Mouse (Mus musculus): Measurements from ENCODE around the gene Nudt17. TPM values are rescaled to one million over a fixed set of nuclear protein-coding genes. Genes with fewer than 3 reads are reported as not detected.

The Nudt17 gene
- polyA plus RNA-seq, 1 experiment from 2014 or later = 12.0 TPM

DNA sequence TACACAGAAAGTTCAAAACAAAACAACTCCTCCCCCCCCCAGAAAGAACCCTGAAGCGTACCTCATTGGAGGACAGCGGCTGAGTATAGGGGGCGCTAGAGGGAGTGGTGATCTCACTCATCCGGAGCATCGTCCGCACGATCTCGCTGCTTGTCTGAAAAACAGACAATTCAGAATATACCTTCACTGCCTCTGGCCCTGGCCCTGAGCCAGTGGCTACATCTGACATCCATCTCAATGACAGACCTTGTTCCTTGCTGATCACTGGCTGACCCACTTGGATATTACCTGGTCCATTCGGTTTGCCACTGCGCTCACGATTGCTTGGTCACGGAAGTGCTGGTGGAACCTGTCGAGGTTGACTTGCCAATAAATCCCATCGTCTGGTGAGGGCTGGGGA is 10.8 kb upstream of the Nudt17 start:
- H3K4me3 ChIP-seq (ENCODE audit: low read depth, low read length) = no peak overlapping the region
- H3K9me3 ChIP-seq (replicated peaks; ENCODE audit: control insufficient read depth, low read length) = no peaks in the 10 kb centered on the region
- H3K9ac ChIP-seq (replicated peaks; ENCODE audit: low read length) = no peak overlapping the region
- no peak overlapping the region for H3K27ac ChIP-seq (replicated peaks; ENCODE audit: low read depth, low read length)
- H3K36me3 ChIP-seq (replicated peaks; ENCODE audit: control insufficient read depth, insufficient read depth, low read depth, low read length) = peaks cover 4% of the 10 kb centered on the region
- no peak for ATAC-seq (replicated peaks; ENCODE audit: insufficient number of reproducible peaks, low FRiP score, low TSS enrichment, low read depth)
- 38% methylated on average over 14 of the region's 14 CpGs for WGBS
- H3K4me2 ChIP-seq (ENCODE audit: low read depth, low read length) = no peak overlapping the region; the same call in 1 of the 2 replicates
- peak; percentile 64 for DNase-seq (ENCODE audit: low spot score)
- H3K27me3 ChIP-seq (ENCODE audit: control insufficient read depth, insufficient read depth, low read length) = no peaks in the 10 kb centered on the region
- no peaks in the 10 kb centered on the region for H3K4me1 ChIP-seq (ENCODE audit: control insufficient read depth, insufficient read depth, low read length)

DNA sequence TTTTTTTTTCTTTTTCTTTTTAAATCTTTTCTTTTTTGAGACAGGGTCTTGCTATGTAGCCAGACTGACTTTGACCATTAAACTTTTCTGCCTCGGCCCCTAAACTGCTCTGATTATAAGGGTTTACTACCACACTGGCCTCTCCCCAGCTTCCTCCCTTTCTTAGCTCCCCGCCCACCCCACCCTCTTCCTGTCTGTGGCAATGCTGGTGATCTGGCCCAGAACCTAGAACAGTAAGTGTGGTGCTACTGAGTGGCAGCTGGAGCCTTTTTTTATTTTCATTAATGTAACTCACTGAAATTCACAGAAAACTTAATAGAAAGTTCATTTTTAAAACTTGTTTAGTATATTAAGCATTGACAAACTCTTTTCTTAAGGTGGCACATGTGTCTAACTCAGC is 7.5 kb upstream of the Nudt17 start:
- H3K27me3 ChIP-seq (ENCODE audit: control insufficient read depth, insufficient read depth, low read length) = no peaks in the 10 kb centered on the region
- H3K9ac ChIP-seq (replicated peaks; ENCODE audit: low read length) = no peak overlapping the region
- 87% methylated on average over 2 of the region's 2 CpGs for WGBS
- no peaks in the 10 kb centered on the region for H3K9me3 ChIP-seq (replicated peaks; ENCODE audit: control insufficient read depth, low read length)
- H3K4me2 ChIP-seq (ENCODE audit: low read depth, low read length) = no peak overlapping the region
- peaks cover under 1% of the 10 kb centered on the region for H3K36me3 ChIP-seq (replicated peaks; ENCODE audit: control insufficient read depth, insufficient read depth, low read depth, low read length)
- H3K27ac ChIP-seq (replicated peaks; ENCODE audit: low read depth, low read length) = no peak overlapping the region
- H3K4me3 ChIP-seq (ENCODE audit: low read depth, low read length) = no peak overlapping the region
- no peaks in the 10 kb centered on the region for H3K4me1 ChIP-seq (ENCODE audit: control insufficient read depth, insufficient read depth, low read length)
- ATAC-seq (replicated peaks; ENCODE audit: insufficient number of reproducible peaks, low FRiP score, low TSS enrichment, low read depth) (no peak), DNase-seq (ENCODE audit: low spot score) (no peak)

DNA sequence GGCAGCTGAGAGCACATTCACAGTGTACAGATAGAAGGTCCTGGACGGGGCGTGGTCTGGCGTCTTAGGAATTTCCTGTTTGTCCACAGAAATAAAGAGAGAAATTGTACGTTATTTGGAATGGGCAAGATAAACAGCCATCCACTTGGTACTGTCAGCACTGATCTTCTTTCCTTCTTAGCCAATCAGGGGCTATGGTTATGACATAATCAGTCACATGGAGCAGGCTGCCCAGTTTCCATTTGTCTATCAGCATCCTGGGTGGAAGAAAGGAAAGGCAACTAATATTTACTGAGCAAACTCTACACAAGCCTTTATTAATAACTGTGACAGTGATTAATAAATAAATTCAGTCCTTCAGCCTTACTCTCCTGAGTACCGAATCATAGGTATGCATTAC is 5.9 kb upstream of the Nudt17 start:
- no peaks in the 10 kb centered on the region for H3K27me3 ChIP-seq (ENCODE audit: control insufficient read depth, insufficient read depth, low read length)
- WGBS = 87% methylated on average over 5 of the region's 5 CpGs
- H3K9ac ChIP-seq (replicated peaks; ENCODE audit: low read length) = no peak overlapping the region

DNA sequence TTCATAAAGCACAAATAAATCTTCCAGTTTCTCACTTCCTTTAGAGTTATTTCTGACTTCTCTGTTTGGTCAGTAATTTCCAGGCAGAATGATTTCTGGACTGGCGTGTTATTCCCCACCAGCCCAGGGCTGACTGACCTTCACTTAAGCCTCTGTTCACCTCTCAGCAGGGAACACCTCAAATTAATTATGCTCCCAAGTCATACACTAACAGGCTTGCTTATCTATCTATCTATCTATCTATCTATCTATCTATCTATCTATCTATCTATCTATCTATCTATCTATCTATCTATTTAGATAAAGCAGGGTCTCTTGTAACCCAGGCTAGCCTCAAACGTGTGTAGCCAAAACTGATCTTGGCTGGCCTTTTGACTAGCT is 312 bp upstream of the Nudt17 start:
- 0 out of 2 replicates have a peak, but pooled peaks have one; percentile 8 for ATAC-seq (replicated peaks; ENCODE audit: insufficient number of reproducible peaks, low FRiP score, low TSS enrichment, low read depth)
- WGBS = 54% methylated on average over 2 of the region's 2 CpGs
- no peak overlapping the region; the same call in 1 of the 2 replicates for H3K4me2 ChIP-seq (ENCODE audit: low read depth, low read length)

More for the DNA sequence above, 5.9 kb upstream of the Nudt17 start:
- H3K27ac ChIP-seq (replicated peaks; ENCODE audit: low read depth, low read length) = no peak overlapping the region
- no peaks in the 10 kb centered on the region for H3K9me3 ChIP-seq (replicated peaks; ENCODE audit: control insufficient read depth, low read length)
- H3K4me3 ChIP-seq (ENCODE audit: low read depth, low read length) = no peak overlapping the region
- DNase-seq (ENCODE audit: low spot score) (no peak), ATAC-seq (replicated peaks; ENCODE audit: insufficient number of reproducible peaks, low FRiP score, low TSS enrichment, low read depth) (no peak)
- H3K4me2 ChIP-seq (ENCODE audit: low read depth, low read length) = no peak overlapping the region
- H3K36me3 ChIP-seq (replicated peaks; ENCODE audit: control insufficient read depth, insufficient read depth, low read depth, low read length) = peaks cover 2% of the 10 kb centered on the region
- H3K4me1 ChIP-seq (ENCODE audit: control insufficient read depth, insufficient read depth, low read length) = no peaks in the 10 kb centered on the region

DNA sequence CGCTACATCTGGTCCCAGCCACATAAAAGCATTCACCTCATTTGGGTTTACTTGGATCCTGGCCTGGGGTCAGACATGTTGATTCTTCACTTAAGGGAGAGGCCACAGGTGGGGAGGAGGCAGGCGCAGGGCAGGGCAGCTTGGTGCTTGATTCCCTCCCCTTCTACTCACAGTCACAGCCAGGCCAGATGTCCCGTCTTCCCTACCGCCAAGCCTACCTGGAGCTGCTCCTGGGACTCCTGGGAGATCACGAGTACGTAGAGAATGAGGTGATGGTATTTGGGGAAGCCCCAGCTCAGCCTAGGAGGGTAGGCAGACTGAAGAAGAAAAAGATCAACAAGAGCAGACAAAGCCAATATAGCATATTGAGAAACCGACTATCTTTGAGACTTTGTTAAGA is 1.4 kb downstream of the Nudt17 start:
- no peak overlapping the region for H3K4me3 ChIP-seq (ENCODE audit: low read depth, low read length)
- no peaks in the 10 kb centered on the region for H3K9me3 ChIP-seq (replicated peaks; ENCODE audit: control insufficient read depth, low read length)
- no peaks in the 10 kb centered on the region; the same call in 1 of the 2 replicates for H3K27me3 ChIP-seq (ENCODE audit: control insufficient read depth, insufficient read depth, low read length)
- WGBS = 81% methylated on average over 7 of the region's 7 CpGs
- ATAC-seq (replicated peaks; ENCODE audit: insufficient number of reproducible peaks, low FRiP score, low TSS enrichment, low read depth) = no peak
- no peak overlapping the region for H3K4me2 ChIP-seq (ENCODE audit: low read depth, low read length)
- no peak overlapping the region for H3K9ac ChIP-seq (replicated peaks; ENCODE audit: low read length)
- H3K36me3 ChIP-seq (replicated peaks; ENCODE audit: control insufficient read depth, insufficient read depth, low read depth, low read length) = peaks cover 2% of the 10 kb centered on the region
- H3K27ac ChIP-seq (replicated peaks; ENCODE audit: low read depth, low read length) = no peak overlapping the region
- DNase-seq (ENCODE audit: low spot score) = no peak
- H3K4me1 ChIP-seq (ENCODE audit: control insufficient read depth, insufficient read depth, low read length) = 0 out of 2 replicates have a peak, but pooled peaks cover 2% of the 10 kb centered on the region

More for the DNA sequence above, 312 bp upstream of the Nudt17 start:
- Histone ChIP-seq H3K9me3 (replicated peaks; ENCODE audit: control insufficient read depth, low read length) (no peaks in the 10 kb centered on the region), H3K4me3 (ENCODE audit: low read depth, low read length) (peak overlapping the region; percentile 41; the same call in 1 of the 2 replicates), H3K27me3 (ENCODE audit: control insufficient read depth, insufficient read depth, low read length) (no peaks in the 10 kb centered on the region; the same call in 1 of the 2 replicates), H3K9ac (replicated peaks; ENCODE audit: low read length) (no peak overlapping the region; the same call in 1 of the 2 replicates), H3K36me3 (replicated peaks; ENCODE audit: control insufficient read depth, insufficient read depth, low read depth, low read length) (peaks cover 2% of the 10 kb centered on the region), H3K27ac (replicated peaks; ENCODE audit: low read depth, low read length) (no peak overlapping the region), H3K4me1 (ENCODE audit: control insufficient read depth, insufficient read depth, low read length) (0 out of 2 replicates have a peak, but pooled peaks cover 2% of the 10 kb centered on the region)
- DNase-seq (ENCODE audit: low spot score) = no peak

DNA sequence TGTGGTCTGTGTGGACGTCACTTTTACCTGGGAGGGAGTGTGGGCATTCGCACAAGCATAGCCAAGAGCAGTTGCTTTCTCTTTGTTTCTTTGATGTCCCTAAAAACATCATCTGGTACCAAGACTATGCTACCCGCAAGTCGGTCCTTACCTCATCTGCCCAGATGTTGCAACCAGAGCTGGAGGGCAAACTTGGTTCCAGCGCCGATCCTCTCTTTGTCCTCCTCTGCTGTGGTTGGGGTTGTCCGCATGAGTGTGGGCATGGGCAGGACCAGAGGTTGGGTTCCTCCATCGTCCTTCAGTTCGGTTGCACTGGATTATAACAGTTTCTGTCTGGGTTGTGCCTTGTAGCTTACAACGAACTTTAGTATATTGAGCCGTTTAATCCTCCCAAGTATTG is 2.1 kb downstream of the Nudt17 start:
- Histone ChIP-seq H3K9ac (replicated peaks; ENCODE audit: low read length) (no peak overlapping the region), H3K27me3 (ENCODE audit: control insufficient read depth, insufficient read depth, low read length) (no peaks in the 10 kb centered on the region; the same call in 1 of the 2 replicates), H3K4me3 (ENCODE audit: low read depth, low read length) (no peak overlapping the region), H3K27ac (replicated peaks; ENCODE audit: low read depth, low read length) (no peak overlapping the region), H3K36me3 (replicated peaks; ENCODE audit: control insufficient read depth, insufficient read depth, low read depth, low read length) (peaks cover 2% of the 10 kb centered on the region), H3K4me2 (ENCODE audit: low read depth, low read length) (no peak overlapping the region), H3K9me3 (replicated peaks; ENCODE audit: control insufficient read depth, low read length) (no peaks in the 10 kb centered on the region), H3K4me1 (ENCODE audit: control insufficient read depth, insufficient read depth, low read length) (0 out of 2 replicates have a peak, but pooled peaks cover 2% of the 10 kb centered on the region)
- 93% methylated on average over 11 of the region's 11 CpGs for WGBS
- ATAC-seq (replicated peaks; ENCODE audit: insufficient number of reproducible peaks, low FRiP score, low TSS enrichment, low read depth) (no peak), DNase-seq (ENCODE audit: low spot score) (no peak)

DNA sequence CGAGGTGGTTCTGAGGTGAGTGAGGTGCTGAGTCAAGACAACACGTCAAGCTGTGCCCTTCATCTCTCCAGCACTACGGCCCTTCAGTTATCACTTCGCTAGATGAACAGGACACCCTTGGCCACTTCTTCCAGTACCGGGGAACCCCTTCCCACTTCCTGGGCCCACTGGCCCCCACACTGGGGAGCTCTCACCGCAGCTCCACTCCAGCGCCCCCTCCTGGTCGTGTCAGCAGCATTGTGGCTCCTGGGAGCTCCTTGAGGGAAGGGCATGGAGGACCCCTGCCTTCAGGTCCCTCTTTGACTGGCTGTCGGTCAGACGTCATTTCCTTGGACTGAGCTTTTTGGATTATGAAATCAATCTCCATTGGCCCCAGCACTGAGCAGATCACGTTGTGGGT is 3.6 kb downstream of the Nudt17 start:
- H3K4me1 ChIP-seq (ENCODE audit: control insufficient read depth, insufficient read depth, low read length) = 0 out of 2 replicates have a peak, but pooled peaks cover 2% of the 10 kb centered on the region
- no peak overlapping the region for H3K9ac ChIP-seq (replicated peaks; ENCODE audit: low read length)
- 69% methylated on average over 11 of the region's 11 CpGs for WGBS
- no peaks in the 10 kb centered on the region; the same call in none of the 2 replicates for H3K36me3 ChIP-seq (replicated peaks; ENCODE audit: control insufficient read depth, insufficient read depth, low read depth, low read length)
- no peaks in the 10 kb centered on the region; the same call in 1 of the 2 replicates for H3K27me3 ChIP-seq (ENCODE audit: control insufficient read depth, insufficient read depth, low read length)
- no peaks in the 10 kb centered on the region for H3K9me3 ChIP-seq (replicated peaks; ENCODE audit: control insufficient read depth, low read length)
- H3K27ac ChIP-seq (replicated peaks; ENCODE audit: low read depth, low read length) = no peak overlapping the region
- ATAC-seq (replicated peaks; ENCODE audit: insufficient number of reproducible peaks, low FRiP score, low TSS enrichment, low read depth) = no peak
- no peak for DNase-seq (ENCODE audit: low spot score)
- H3K4me3 ChIP-seq (ENCODE audit: low read depth, low read length) = no peak overlapping the region
- H3K4me2 ChIP-seq (ENCODE audit: low read depth, low read length) = no peak overlapping the region

DNA sequence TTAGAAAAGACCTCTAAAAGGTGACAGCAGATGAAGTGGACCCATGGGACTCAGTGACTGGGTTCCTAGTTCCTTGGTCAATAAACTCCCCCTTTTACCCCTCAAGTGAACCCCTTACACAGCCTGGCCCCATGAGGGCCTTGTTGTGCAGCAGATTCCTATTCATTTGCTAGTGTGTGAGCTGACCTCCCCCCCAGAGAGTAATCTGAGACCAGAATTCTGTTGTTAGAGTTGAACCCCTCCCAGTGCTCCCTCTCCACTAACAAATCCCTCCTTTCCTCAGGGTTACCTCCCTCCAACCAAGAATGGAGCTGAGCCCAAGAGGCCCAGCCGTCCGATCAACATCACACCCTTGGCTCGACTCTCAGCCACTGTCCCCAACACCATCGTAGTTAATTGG is 7.4 kb downstream of the Nudt17 start:
- Histone ChIP-seq H3K4me3 (ENCODE audit: low read depth, low read length) (no peak overlapping the region), H3K4me2 (ENCODE audit: low read depth, low read length) (no peak overlapping the region), H3K9me3 (replicated peaks; ENCODE audit: control insufficient read depth, low read length) (no peaks in the 10 kb centered on the region), H3K27ac (replicated peaks; ENCODE audit: low read depth, low read length) (no peak overlapping the region), H3K27me3 (ENCODE audit: control insufficient read depth, insufficient read depth, low read length) (no peaks in the 10 kb centered on the region), H3K36me3 (replicated peaks; ENCODE audit: control insufficient read depth, insufficient read depth, low read depth, low read length) (no peaks in the 10 kb centered on the region; the same call in none of the 2 replicates), H3K4me1 (ENCODE audit: control insufficient read depth, insufficient read depth, low read length) (no peaks in the 10 kb centered on the region), H3K9ac (replicated peaks; ENCODE audit: low read length) (no peak overlapping the region)
- ATAC-seq (replicated peaks; ENCODE audit: insufficient number of reproducible peaks, low FRiP score, low TSS enrichment, low read depth) (no peak), DNase-seq (ENCODE audit: low spot score) (no peak)
- 80% methylated on average over 4 of the region's 4 CpGs for WGBS

Measured in embryonic facial prominence, embryonic 11.5 days (tissue).